In the genomic region with DNA sequence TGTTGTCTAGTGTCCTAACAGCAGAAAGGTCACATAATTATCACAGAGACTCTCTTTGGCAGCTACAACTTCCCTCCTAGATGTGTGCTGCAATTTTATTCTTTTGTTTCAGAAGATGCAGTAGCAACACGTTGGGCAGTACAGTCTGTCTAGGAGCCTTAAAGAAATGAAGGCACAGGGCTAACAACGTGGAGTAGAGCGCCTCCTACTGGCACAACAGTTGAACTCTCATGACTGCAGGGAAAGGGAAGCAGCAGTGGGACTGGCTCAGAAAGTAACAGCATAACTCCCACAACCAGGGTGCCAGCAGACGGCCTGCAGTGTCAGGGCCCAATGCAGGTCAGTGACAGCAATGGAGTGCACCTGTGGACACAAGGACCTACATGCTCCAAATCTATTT, we compare ENCODE assay signal across 8 mouse cellular contexts. TPM values are rescaled to one million over a fixed set of nuclear protein-coding genes. Genes with fewer than 3 reads are reported as not detected.
DNase-seq lines count a peak whose midpoint lies in the region; ATAC-seq and TF ChIP-seq lines count a peak whose summit lies in the region.

No protein-coding gene starts in this region.

- ATAC-seq in liver, postnatal 0 days, result no peak
- peak; percentile 87 for ATAC-seq in neural tube, embryonic 15.5 days (ENCODE audit: low FRiP score)

- peak; percentile 96 for TF ChIP-seq RAD21 in CH12.LX (IDR thresholded peaks at IDR 0.05; ENCODE audit: low read depth, low read length)

- H3K4me1 ChIP-seq in CH12.LX (ENCODE audit: control insufficient read depth in 1 of 2, insufficient read depth in 2 of 2), result peaks cover 9 to 30% of the 10 kb centered on the region in 2 experiments
- 0 out of 2 replicates have a peak, but pooled peaks cover 3% of the 10 kb centered on the region for H3K4me1 ChIP-seq in forebrain, embryonic 10.5 days
- no peaks in the 10 kb centered on the region for H3K4me1 ChIP-seq in liver, postnatal 0 days (ENCODE audit: insufficient read depth)
- H3K4me1 ChIP-seq in neural tube, embryonic 15.5 days, result no peaks in the 10 kb centered on the region

- H3K9ac ChIP-seq in CH12.LX (ENCODE audit: insufficient read depth, low read depth), result no peak overlapping the region
- H3K9ac ChIP-seq in liver, postnatal 0 days (replicated peaks), result no peak overlapping the region
- H3K9ac ChIP-seq in neural tube, embryonic 15.5 days (replicated peaks), result no peak overlapping the region

- peak; percentile 95 to 99 for TF ChIP-seq CTCF in CH12.LX (conservative IDR thresholded peaks at IDR 0.05 in 1 of 2, IDR thresholded peaks at IDR 0.05 in 1 of 2; ENCODE audit: low read depth in 2 of 2, low read length in 2 of 2)
- TF ChIP-seq CTCF in liver, postnatal 0 days (IDR thresholded peaks at IDR 0.05; ENCODE audit: low read depth), result peak; percentile 92

- dilution Hi-C loops in CH12.LX (cut with MboI; ENCODE audit: extremely low pct_ligation_motif_present, extremely low pct_unique_long_range_greater_than_20kb, low sequenced_read_pairs), result no loop called here

- peaks cover 28 to 62% of the 10 kb centered on the region in 2 experiments for H3K36me3 ChIP-seq in CH12.LX (replicated peaks in 1 of 2; ENCODE audit: control insufficient read depth in 1 of 2, insufficient read depth in 1 of 2, low read length in 1 of 2)
- peaks cover 19% of the 10 kb centered on the region for H3K36me3 ChIP-seq in forebrain, embryonic 10.5 days (replicated peaks)
- peaks cover 20% of the 10 kb centered on the region for H3K36me3 ChIP-seq in liver, postnatal 0 days (replicated peaks; ENCODE audit: insufficient read depth, low read length)
- peaks cover 12% of the 10 kb centered on the region for H3K36me3 ChIP-seq in neural tube, embryonic 15.5 days

- H3K27me3 ChIP-seq in CH12.LX (replicated peaks), result no peaks in the 10 kb centered on the region
- no peaks in the 10 kb centered on the region for H3K27me3 ChIP-seq in forebrain, embryonic 10.5 days (ENCODE audit: poor library complexity, severe bottlenecking)
- no peaks in the 10 kb centered on the region for H3K27me3 ChIP-seq in liver, postnatal 0 days (ENCODE audit: insufficient read depth, low read length)
- no peaks in the 10 kb centered on the region for H3K27me3 ChIP-seq in neural tube, embryonic 15.5 days (replicated peaks)

- no peak for TF ChIP-seq POLR2A in CH12.LX (IDR thresholded peaks at IDR 0.05; ENCODE audit: low read depth, low read length)

- WGBS in forebrain, embryonic 10.5 days, result 10% methylated on average over 4 of the region's 4 CpGs
- 5% methylated on average over 4 of the region's 4 CpGs for WGBS in liver, postnatal 0 days (ENCODE audit: insufficient replicate concordance)
- WGBS in neural tube, embryonic 15.5 days, result 3% methylated on average over 4 of the region's 4 CpGs

- no peak overlapping the region for H3K4me3 ChIP-seq in CH12.LX (replicated peaks in 1 of 3; ENCODE audit: low read depth in 2 of 3, low read length in 2 of 3, poor library complexity in 1 of 3)
- H3K4me3 ChIP-seq in forebrain, embryonic 10.5 days, result no peak overlapping the region
- H3K4me3 ChIP-seq in liver, postnatal 0 days (ENCODE audit: low read depth, low read length), result no peak overlapping the region
- no peak overlapping the region for H3K4me3 ChIP-seq in neural tube, embryonic 15.5 days (replicated peaks)

- no peak overlapping the region for H3K27ac ChIP-seq in CH12.LX (ENCODE audit: insufficient read depth, low read depth)
- no peak overlapping the region for H3K27ac ChIP-seq in forebrain, embryonic 10.5 days
- no peak overlapping the region for H3K27ac ChIP-seq in liver, postnatal 0 days (ENCODE audit: low read depth)
- no peak overlapping the region for H3K27ac ChIP-seq in neural tube, embryonic 15.5 days (replicated peaks)

- H3K4me2 ChIP-seq in CH12.LX (ENCODE audit: insufficient read depth, low read depth, poor library complexity, severe bottlenecking), result no peak overlapping the region
- no peak overlapping the region for H3K4me2 ChIP-seq in liver, postnatal 0 days (ENCODE audit: low read depth, low read length)
- H3K4me2 ChIP-seq in neural tube, embryonic 15.5 days, result no peak overlapping the region

- no peak for TF ChIP-seq EP300 in CH12.LX (IDR thresholded peaks at IDR 0.05; ENCODE audit: low read length)
- TF ChIP-seq EP300 in liver, postnatal 0 days (IDR thresholded peaks at IDR 0.05; ENCODE audit: low read depth), result no peak

- H3K9me3 ChIP-seq in CH12.LX (replicated peaks; ENCODE audit: low read length), result no peaks in the 10 kb centered on the region
- H3K9me3 ChIP-seq in forebrain, embryonic 10.5 days, result no peaks in the 10 kb centered on the region
- H3K9me3 ChIP-seq in liver, postnatal 0 days (ENCODE audit: low read length), result no peaks in the 10 kb centered on the region
- H3K9me3 ChIP-seq in neural tube, embryonic 15.5 days (replicated peaks), result no peaks in the 10 kb centered on the region

- peak; percentile 90 for DNase-seq in CH12.LX (ENCODE audit: extremely low read depth)
- peak; percentile 58 for DNase-seq in brain, embryonic 18.5 days (ENCODE audit: low read depth, low spot score)
- DNase-seq in forebrain, embryonic 10.5 days (ENCODE audit: extremely low spot score, low spot score), result peak; percentile 74
- DNase-seq in heart, postnatal 25 days (ENCODE audit: low spot score), result peak; percentile 12
- peak; percentile 72 to 77 for DNase-seq in kidney, postnatal 4 days
- peak; percentile 69 for DNase-seq in liver, postnatal 0 days
- DNase-seq in testis, postnatal 10 days (ENCODE audit: low spot score), result peak; percentile 74

- in situ Hi-C loops in CH12.LX (cut with MboI; ENCODE audit: low pct_ligation_motif_present, low pct_unique_long_range_greater_than_20kb, low sequenced_read_pairs), result no loop called here

- no peaks in the 10 kb centered on the region for H3K79me2 ChIP-seq in CH12.LX (replicated peaks; ENCODE audit: control insufficient read depth, extremely low read depth, insufficient read depth, poor library complexity, severe bottlenecking)

- intact Hi-C loops in heart, postnatal 25 days (cut with DNase I), result loop anchor here (1.0 to 5.0 kb wide), 2 partner anchors 219 to 236 kb away; no protein-coding TSS in a partner anchor

TF ChIP-seq in CH12.LX, 34 proteins besides CTCF, POLR2A, EP300 and RAD21:
- peak; percentile 81; the same call in 1 of the 2 replicates for TF ChIP-seq MYC (IDR thresholded peaks at IDR 0.05; ENCODE audit: low read depth, low read length)
- TF ChIP-seq ELF1 (IDR thresholded peaks at IDR 0.05; ENCODE audit: low read depth, low read length), result peak; percentile 19; the same call in 1 of the 2 replicates
- TF ChIP-seq NELFE (IDR thresholded peaks at IDR 0.05; ENCODE audit: low read depth, low read length), result no peak; the same call in 1 of the 2 replicates
- TF ChIP-seq HCFC1 (IDR thresholded peaks at IDR 0.05; ENCODE audit: low read depth, low read length), result no peak
- TF ChIP-seq ZNF384 (IDR thresholded peaks at IDR 0.05; ENCODE audit: low read depth, low read length), result no peak
- no peak for TF ChIP-seq POLR2AphosphoS2 (IDR thresholded peaks at IDR 0.05; ENCODE audit: low read depth, low read length)
- TF ChIP-seq USF2 (conservative IDR thresholded peaks at IDR 0.05; ENCODE audit: low read depth, low read length), result no peak
- no peak for TF ChIP-seq MAX (IDR thresholded peaks at IDR 0.05; ENCODE audit: low read length)
- TF ChIP-seq JUN (IDR thresholded peaks at IDR 0.05; ENCODE audit: insufficient read depth, low read depth, low read length), result no peak
- no peak for TF ChIP-seq UBTF (IDR thresholded peaks at IDR 0.05; ENCODE audit: low read depth, low read length)
- no peak for TF ChIP-seq MAZ (IDR thresholded peaks at IDR 0.05; ENCODE audit: low read depth, low read length)
- no peak for TF ChIP-seq TCF12 (IDR thresholded peaks at IDR 0.05; ENCODE audit: low read depth, low read length)
- TF ChIP-seq CHD2 (IDR thresholded peaks at IDR 0.05; ENCODE audit: low read length), result no peak
- TF ChIP-seq BHLHE40 (IDR thresholded peaks at IDR 0.05; ENCODE audit: low read depth, low read length), result no peak
- no peak for TF ChIP-seq E2F4 (IDR thresholded peaks at IDR 0.05; ENCODE audit: insufficient replicate concordance, low read depth, low read length)
- no peak for TF ChIP-seq MEF2A (IDR thresholded peaks at IDR 0.05; ENCODE audit: borderline replicate concordance, low read depth, low read length)
- TF ChIP-seq ZMIZ1 (IDR thresholded peaks at IDR 0.05; ENCODE audit: low read depth, low read length), result no peak
- no peak for TF ChIP-seq TBP (conservative IDR thresholded peaks at IDR 0.05; ENCODE audit: low read depth, low read length)
- no peak for TF ChIP-seq RCOR1 (conservative IDR thresholded peaks at IDR 0.05; ENCODE audit: low read depth, low read length)
- TF ChIP-seq SIN3A (IDR thresholded peaks at IDR 0.05; ENCODE audit: low read length), result no peak
- no peak for TF ChIP-seq CHD1 (IDR thresholded peaks at IDR 0.05; ENCODE audit: low read depth, low read length)
- TF ChIP-seq ZKSCAN1 (IDR thresholded peaks at IDR 0.05; ENCODE audit: borderline replicate concordance, low read depth, low read length), result no peak
- no peak for TF ChIP-seq PAX5 (IDR thresholded peaks at IDR 0.05; ENCODE audit: low read length)
- TF ChIP-seq IRF4 (IDR thresholded peaks at IDR 0.05; ENCODE audit: low read depth, low read length), result peak; percentile 53; the same call in 1 of the 2 replicates
- no peak for TF ChIP-seq KAT2A (IDR thresholded peaks at IDR 0.05; ENCODE audit: insufficient replicate concordance, low read length)
- no peak for TF ChIP-seq NRF1 (IDR thresholded peaks at IDR 0.05; ENCODE audit: low read depth, low read length)
- no peak for TF ChIP-seq USF1 (IDR thresholded peaks at IDR 0.05; ENCODE audit: low read depth, low read length)
- TF ChIP-seq SMC3 (IDR thresholded peaks at IDR 0.05; ENCODE audit: low read depth, low read length), result peak; percentile 91
- peak; percentile 64 for TF ChIP-seq ZC3H11A (IDR thresholded peaks at IDR 0.05; ENCODE audit: low read depth, low read length)
- no peak for TF ChIP-seq JUND (conservative IDR thresholded peaks at IDR 0.05; ENCODE audit: low read depth, low read length)

RNA-seq across cellular contexts. Expression of a gene that starts 50.4 kb away (rescaled TPM):
- 53.0 and 53.9 TPM in 2 replicates for total RNA-seq in CH12.LX (2012; rRNA removed)
- total RNA-seq in CH12.LX (2014; rRNA removed), result 76.1 and 80.0 TPM in 2 replicates
- polyA plus RNA-seq in CH12.LX (2012; ENCODE audit: insufficient read length, low read depth), result 53.7 and 57.9 TPM in 2 replicates
- 20.5 and 21.9 TPM in 2 replicates for polyA plus RNA-seq in forebrain, embryonic 10.5 days (2016; fragmentation: Nextera tagmentation; extraction: Ambion mirVana)
- total RNA-seq in heart, postnatal 25 days (2021), result 10 to 100 TPM; 21.3 to 25.5 TPM
- polyA plus RNA-seq in liver, postnatal 0 days (2015; fragmentation: Nextera tagmentation; extraction: Ambion mirVana), result 9.9 and 10.7 TPM in 2 replicates
- 33.2 and 33.8 TPM in 2 replicates for polyA plus RNA-seq in neural tube, embryonic 15.5 days (2015; fragmentation: Nextera tagmentation; extraction: Ambion mirVana)

Comparison
In these comparisons a context has a peak if more than half of its experiments do, and no peak if none do; other contexts are left out.
1. DNase-seq: peak in every context shown above with its lines; median percentile 90 in CH12.LX; 74 in kidney, postnatal 4 days; 74 in forebrain, embryonic 10.5 days; 74 in testis, postnatal 10 days; 69 in liver, postnatal 0 days; 58 in brain, embryonic 18.5 days; 12 in heart, postnatal 25 days.